Mouse (Mus musculus): ENCODE data around the gene Avpr1b. TPM values are rescaled to one million over a fixed set of nuclear protein-coding genes. Genes with fewer than 3 reads are reported as not detected.

Avpr1b gene
- polyA plus RNA-seq, 1 experiment = 0.04 TPM

DNA sequence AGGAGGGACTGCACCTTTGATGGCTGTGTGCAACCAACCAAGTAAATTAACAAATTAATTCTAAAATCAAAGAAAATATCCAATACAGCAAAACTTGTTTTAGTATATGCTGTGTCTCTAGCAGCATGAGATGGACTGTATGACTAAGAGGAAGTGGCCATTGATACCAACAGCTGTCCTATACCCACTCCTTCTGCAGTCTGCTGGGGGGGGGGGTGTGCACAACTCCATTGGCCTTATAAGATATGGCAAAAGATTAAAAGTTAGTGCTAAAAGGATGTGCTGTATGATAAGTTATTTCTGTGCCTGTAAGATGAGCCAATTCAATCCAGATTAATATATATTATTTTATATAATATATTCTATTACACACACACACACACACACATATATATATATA is 35.5 kb downstream of the Avpr1b start:
- Histone ChIP-seq H3K36me3 (ENCODE audit: control insufficient read depth, insufficient read depth, low read length) (no peaks in the 10 kb centered on the region), H3K27me3 (ENCODE audit: control insufficient read depth, insufficient read depth, low read length) (no peaks in the 10 kb centered on the region), H3K4me1 (ENCODE audit: control insufficient read depth, insufficient read depth, insufficient read length, low read length) (no peaks in the 10 kb centered on the region), H3K4me3 (ENCODE audit: low read depth, low read length) (no peak overlapping the region), H3K27ac (ENCODE audit: insufficient read depth, low read depth, low read length) (no peak overlapping the region)
- TF ChIP-seq POLR2A (IDR thresholded peaks at IDR 0.05; ENCODE audit: low read depth, low read length) (no peak), CTCF (IDR thresholded peaks at IDR 0.05; ENCODE audit: extremely low read depth, insufficient read length, insufficient replicate concordance, low read depth, low read length) (no peak)

GRCm38 (mm10) chr1:131637791-131638540 is 38.9 kb downstream of the Avpr1b start, which contains the start of gene Ctse:
Gene Ctse, plus strand, starts transcription at chr1:131638306.
- Histone ChIP-seq H3K4me3 (ENCODE audit: low read depth, low read length) (peak within 1 kb of the TSS; percentile 24; the same call in 1 of the 2 replicates), H3K27ac (ENCODE audit: insufficient read depth, low read depth, low read length) (0 out of 2 replicates have a peak within 1 kb of the TSS, but pooled peaks have one; percentile 10), H3K27me3 (ENCODE audit: control insufficient read depth, insufficient read depth, low read length) (no peaks in the 10 kb centered on the region), H3K4me1 (ENCODE audit: control insufficient read depth, insufficient read depth, insufficient read length, low read length) (no peaks in the 10 kb centered on the region), H3K36me3 (ENCODE audit: control insufficient read depth, insufficient read depth, low read length) (no peaks in the 10 kb centered on the region)
- TF ChIP-seq POLR2A (IDR thresholded peaks at IDR 0.05; ENCODE audit: low read depth, low read length) = no peak
- TF ChIP-seq CTCF (IDR thresholded peaks at IDR 0.05; ENCODE audit: extremely low read depth, insufficient read length, insufficient replicate concordance, low read depth, low read length) = no peak
- WGBS = 21% methylated on average over 9 of the region's 9 CpGs

- Histone ChIP-seq H3K4me3 (ENCODE audit: low read depth, low read length) (peak overlapping the region; percentile 12; the same call in 1 of the 2 replicates), H3K4me1 (ENCODE audit: control insufficient read depth, insufficient read depth, insufficient read length, low read length) (no peaks in the 10 kb centered on the region), H3K36me3 (ENCODE audit: control insufficient read depth, insufficient read depth, low read length) (no peaks in the 10 kb centered on the region), H3K27ac (ENCODE audit: insufficient read depth, low read depth, low read length) (0 out of 2 replicates have a peak overlapping the region, but pooled peaks have one; percentile 10), H3K27me3 (ENCODE audit: control insufficient read depth, insufficient read depth, low read length) (no peaks in the 10 kb centered on the region)
- WGBS = 42% methylated on average over 9 of the region's 9 CpGs
- TF ChIP-seq CTCF (IDR thresholded peaks at IDR 0.05; ENCODE audit: extremely low read depth, insufficient read length, insufficient replicate concordance, low read depth, low read length) (no peak), POLR2A (IDR thresholded peaks at IDR 0.05; ENCODE audit: low read depth, low read length) (no peak)
Observed at GRCm38 (mm10) chr1:131638541-131639421, 39.7 kb downstream of the Avpr1b start.

DNA sequence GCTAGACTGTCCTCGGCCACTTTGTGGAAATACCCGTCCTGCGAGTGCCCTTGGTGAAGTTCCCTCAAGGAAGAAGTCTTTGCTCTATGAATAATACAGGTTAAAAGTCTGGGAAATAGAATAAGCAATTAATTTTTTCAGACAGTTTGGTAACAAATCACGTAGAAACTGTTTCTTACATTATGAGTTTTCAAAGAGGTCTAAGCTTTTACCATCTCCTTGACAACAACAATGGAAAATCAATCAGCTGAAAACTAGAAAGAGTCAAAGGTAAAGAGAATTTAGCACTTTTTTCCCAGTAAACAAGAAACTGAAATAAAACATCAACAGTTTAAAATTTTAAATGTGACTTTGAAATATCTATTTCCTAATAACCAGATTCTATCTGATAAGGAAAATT is 41.0 kb downstream of the Avpr1b start:
- TF ChIP-seq CTCF (IDR thresholded peaks at IDR 0.05; ENCODE audit: extremely low read depth, insufficient read length, insufficient replicate concordance, low read depth, low read length) = no peak
- TF ChIP-seq POLR2A (IDR thresholded peaks at IDR 0.05; ENCODE audit: low read depth, low read length) = no peak
- no peaks in the 10 kb centered on the region for H3K27me3 ChIP-seq (ENCODE audit: control insufficient read depth, insufficient read depth, low read length)
- H3K4me1 ChIP-seq (ENCODE audit: control insufficient read depth, insufficient read depth, insufficient read length, low read length) = no peaks in the 10 kb centered on the region
- no peaks in the 10 kb centered on the region for H3K36me3 ChIP-seq (ENCODE audit: control insufficient read depth, insufficient read depth, low read length)
- no peak overlapping the region for H3K4me3 ChIP-seq (ENCODE audit: low read depth, low read length)
- 75% methylated on average over 4 of the region's 4 CpGs for WGBS
- no peak overlapping the region for H3K27ac ChIP-seq (ENCODE audit: insufficient read depth, low read depth, low read length)

DNA sequence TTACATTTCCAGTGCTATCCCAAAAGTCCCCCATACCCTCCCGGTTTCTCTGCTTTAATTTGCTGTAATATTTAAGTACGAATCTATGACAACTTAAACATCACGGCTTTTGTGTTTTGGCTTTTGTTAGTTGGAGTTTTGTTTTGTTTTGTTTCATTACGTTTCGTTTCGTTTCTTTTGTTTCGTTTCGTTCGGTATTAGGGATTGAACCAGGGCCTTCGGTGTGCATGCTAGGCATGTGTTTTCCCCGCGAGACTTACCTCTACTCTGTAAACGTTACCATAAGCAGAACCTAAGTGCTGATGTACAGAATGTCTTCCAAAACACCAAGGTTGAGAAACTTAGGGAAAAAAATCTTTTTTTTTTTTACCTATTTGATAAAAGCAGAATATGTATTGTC is 42.5 kb downstream of the Avpr1b start:
- no peaks in the 10 kb centered on the region for H3K27me3 ChIP-seq (ENCODE audit: control insufficient read depth, insufficient read depth, low read length)
- H3K36me3 ChIP-seq (ENCODE audit: control insufficient read depth, insufficient read depth, low read length) = no peaks in the 10 kb centered on the region
- TF ChIP-seq POLR2A (IDR thresholded peaks at IDR 0.05; ENCODE audit: low read depth, low read length) (no peak), CTCF (IDR thresholded peaks at IDR 0.05; ENCODE audit: extremely low read depth, insufficient read length, insufficient replicate concordance, low read depth, low read length) (no peak)
- no peaks in the 10 kb centered on the region for H3K4me1 ChIP-seq (ENCODE audit: control insufficient read depth, insufficient read depth, insufficient read length, low read length)
- 92% methylated on average over 13 of the region's 13 CpGs for WGBS
- H3K27ac ChIP-seq (ENCODE audit: insufficient read depth, low read depth, low read length) = no peak overlapping the region
- no peak overlapping the region for H3K4me3 ChIP-seq (ENCODE audit: low read depth, low read length)

DNA sequence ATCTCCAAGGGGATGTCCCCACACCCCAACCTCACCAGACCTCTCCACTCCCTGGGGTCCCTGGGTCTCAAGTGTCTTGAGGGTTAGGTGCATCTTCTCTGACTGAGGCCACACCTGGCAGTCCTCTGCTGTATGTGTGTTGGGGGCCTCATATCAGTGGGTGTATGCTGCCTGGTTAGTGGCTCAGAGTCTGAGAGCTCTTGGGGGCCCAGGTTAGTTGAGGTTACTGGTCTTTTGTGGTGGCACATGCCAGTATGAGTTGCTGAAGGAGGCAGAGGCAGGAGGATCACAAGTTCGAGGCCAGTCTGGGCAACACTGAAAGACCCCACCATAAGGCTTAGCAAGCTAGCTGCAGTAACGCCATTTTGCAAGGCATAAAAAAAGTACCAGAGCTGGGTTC is 43.2 kb downstream of the Avpr1b start:
- Histone ChIP-seq H3K4me3 (ENCODE audit: low read depth, low read length) (no peak overlapping the region), H3K4me1 (ENCODE audit: control insufficient read depth, insufficient read depth, insufficient read length, low read length) (no peaks in the 10 kb centered on the region), H3K27ac (ENCODE audit: insufficient read depth, low read depth, low read length) (no peak overlapping the region), H3K36me3 (ENCODE audit: control insufficient read depth, insufficient read depth, low read length) (no peaks in the 10 kb centered on the region), H3K27me3 (ENCODE audit: control insufficient read depth, insufficient read depth, low read length) (no peaks in the 10 kb centered on the region)
- 72% methylated on average over 2 of the region's 2 CpGs for WGBS
- TF ChIP-seq POLR2A (IDR thresholded peaks at IDR 0.05; ENCODE audit: low read depth, low read length) = no peak
- no peak for TF ChIP-seq CTCF (IDR thresholded peaks at IDR 0.05; ENCODE audit: extremely low read depth, insufficient read length, insufficient replicate concordance, low read depth, low read length)

All from small intestine, adult 2 months (tissue).